Mouse (Mus musculus) G1E (cell line): ENCODE results near the gene Retreg3.

Source experiments
- CTCF ChIP-seq: IDR thresholded peaks from 2 replicates; pipeline ENCODE4 v1.5.1; 2012; ENCODE audit warnings: low read depth, low read length, inconsistent platforms, mixed read lengths
- GATA1 ChIP-seq: IDR thresholded peaks from 2 replicates; pipeline ENCODE4 v1.6.1; 2012; ENCODE audit warnings: borderline replicate concordance, low read length, inconsistent platforms, mixed read lengths

DNA sequence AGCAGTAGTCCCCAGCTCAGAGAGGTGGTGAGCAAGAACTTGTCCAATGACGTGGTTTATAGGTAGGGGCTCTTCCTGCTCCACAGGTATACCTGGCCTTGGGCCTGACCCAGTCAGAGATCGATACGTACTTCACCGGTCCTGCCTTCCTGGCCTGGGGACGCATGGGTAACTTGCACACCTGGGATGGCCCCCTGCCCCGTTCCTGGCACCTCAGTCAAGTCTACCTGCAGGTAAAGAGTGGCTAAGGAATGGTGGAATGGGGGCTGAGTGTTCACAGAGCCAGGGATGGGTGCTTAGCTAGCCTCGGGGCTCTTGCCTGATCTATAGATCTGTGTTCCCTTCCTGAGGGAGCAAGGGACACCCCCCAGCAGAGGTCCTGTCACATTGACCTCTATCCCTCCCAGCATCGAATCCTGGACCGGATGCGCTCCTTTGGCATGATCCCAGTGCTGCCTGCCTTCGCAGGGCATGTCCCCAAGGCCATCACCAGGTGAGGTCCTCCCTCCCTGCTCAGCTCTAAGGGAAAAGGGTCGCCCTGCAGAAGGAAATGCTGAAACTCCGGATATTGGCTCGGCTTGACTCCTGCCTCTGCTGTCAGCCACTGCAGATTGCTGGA is 47.8 kb downstream of the Retreg3 start:
- no peak for TF ChIP-seq CTCF
- no peak for TF ChIP-seq GATA1
